Mouse (Mus musculus) CH12.LX (cell line): ENCODE results near the gene Iqschfp. TPM values are rescaled to one million over a fixed set of nuclear protein-coding genes. Genes with fewer than 3 reads are reported as not detected.

Experiments used
- DNase-seq: peaks from one replicate; pipeline ENCODE4 v3.0.0-alpha.2; 2013; ENCODE audit errors: extremely low read depth
- H3K27ac ChIP-seq: 2 replicates; pipeline ENCODE4 v1.5.1; 2012; ENCODE audit warnings: low read depth, mild to moderate bottlenecking, control low read depth, moderate library complexity; ENCODE audit not compliant: insufficient read depth
- H3K27me3 ChIP-seq: replicated peaks from 2 replicates; pipeline ENCODE3; 2012; ENCODE audit warnings: inconsistent platforms
- H3K36me3 ChIP-seq, 2 experiments: replicated peaks in 1 of 2; 2 replicates each; pipeline versions ENCODE3 to v1.6.1; 2012; ENCODE audit warnings: inconsistent platforms in 1 of 2, low read length in 1 of 2, mild to moderate bottlenecking in 1 of 2, mixed read lengths in 1 of 2, moderate library complexity in 1 of 2; ENCODE audit not compliant: control insufficient read depth in 1 of 2, insufficient read depth in 1 of 2
- H3K4me1 ChIP-seq, 2 experiments: 2 replicates each; pipeline ENCODE4 v1.6.1; 2012; ENCODE audit warnings: inconsistent platforms in 1 of 2, moderate library complexity in 1 of 2; ENCODE audit not compliant: insufficient read depth in 2 of 2, control insufficient read depth in 1 of 2
- H3K4me2 ChIP-seq: 2 replicates; pipeline ENCODE4 v1.6.1; 2012; ENCODE audit warnings: low read depth, mild to moderate bottlenecking, control low read depth; ENCODE audit not compliant: poor library complexity, insufficient read depth, severe bottlenecking
- H3K4me3 ChIP-seq, 3 experiments: fragments of 150-350 bp in 1 of 3; sonication (generic) in 1 of 3; replicated peaks in 1 of 3; 2 replicates each; pipeline versions ENCODE3 to v1.5.1; 2011 to 2012; ENCODE audit warnings: low read depth in 2 of 3, low read length in 2 of 3, mild to moderate bottlenecking in 2 of 3, moderate library complexity in 2 of 3, control low read depth in 1 of 3, improper control_type of control experiment in 1 of 3, inconsistent platforms in 1 of 3, mixed read lengths in 1 of 3; ENCODE audit not compliant: poor library complexity in 1 of 3
- H3K79me2 ChIP-seq: replicated peaks from 2 replicates; pipeline ENCODE4 v1.6.1; 2012; ENCODE audit warnings: mild to moderate bottlenecking, moderate library complexity; ENCODE audit not compliant: control insufficient read depth, poor library complexity, insufficient read depth, severe bottlenecking; ENCODE audit errors: extremely low read depth
- H3K9ac ChIP-seq: 2 replicates; pipeline ENCODE4 v1.6.1; 2012; ENCODE audit warnings: low read depth, mild to moderate bottlenecking, control low read depth, moderate library complexity; ENCODE audit not compliant: insufficient read depth
- H3K9me3 ChIP-seq: replicated peaks from 2 replicates; pipeline ENCODE3; 2012; ENCODE audit warnings: low read length, inconsistent platforms, mixed read lengths
- BHLHE40 ChIP-seq: IDR thresholded peaks from 2 replicates; pipeline ENCODE4 v1.6.1; 2011; ENCODE audit warnings: mild to moderate bottlenecking, low read depth, low read length, improper control_type of control experiment
- CHD1 ChIP-seq: IDR thresholded peaks from 2 replicates; pipeline ENCODE4 v1.6.1; 2012; ENCODE audit warnings: low read depth, low read length, improper control_type of control experiment, inconsistent platforms
- CHD2 ChIP-seq: IDR thresholded peaks from 2 replicates; pipeline ENCODE4 v1.6.1; 2011; ENCODE audit warnings: low read length, improper control_type of control experiment
- E2F4 ChIP-seq: IDR thresholded peaks from 2 replicates; pipeline ENCODE4 v1.6.1; 2011; ENCODE audit warnings: low read depth, low read length, improper control_type of control experiment; ENCODE audit not compliant: insufficient replicate concordance
- ELF1 ChIP-seq: IDR thresholded peaks from 2 replicates; pipeline ENCODE4 v1.6.1; 2014; ENCODE audit warnings: low read depth, mild to moderate bottlenecking, inconsistent platforms, low read length, improper control_type of control experiment
- EP300 ChIP-seq: IDR thresholded peaks from 2 replicates; pipeline ENCODE4 v1.6.1; 2011; ENCODE audit warnings: low read length, improper control_type of control experiment
- ETS1 ChIP-seq: conservative IDR thresholded peaks from 2 replicates; pipeline ENCODE4 v1.6.1; 2012; ENCODE audit warnings: low read depth, mild to moderate bottlenecking, inconsistent platforms, low read length, improper control_type of control experiment, moderate library complexity
- GABPA ChIP-seq: IDR thresholded peaks from 2 replicates; pipeline ENCODE4 v1.6.1; 2012; ENCODE audit warnings: low read depth, low read length, improper control_type of control experiment, inconsistent platforms; ENCODE audit not compliant: insufficient replicate concordance
- IRF4 ChIP-seq: IDR thresholded peaks from 2 replicates; pipeline ENCODE4 v1.6.1; 2014; ENCODE audit warnings: low read depth, mild to moderate bottlenecking, inconsistent platforms, low read length, improper control_type of control experiment
- JUN ChIP-seq: IDR thresholded peaks from 2 replicates; pipeline ENCODE4 v1.6.1; 2011; ENCODE audit warnings: low read depth, mild to moderate bottlenecking, low read length, improper control_type of control experiment, moderate library complexity; ENCODE audit not compliant: insufficient read depth
- JUND ChIP-seq: conservative IDR thresholded peaks from 2 replicates; pipeline ENCODE4 v1.6.1; 2011; ENCODE audit warnings: low read depth, low read length, improper control_type of control experiment
- KAT2A ChIP-seq: IDR thresholded peaks from 2 replicates; pipeline ENCODE4 v1.6.1; 2012; ENCODE audit warnings: low read length, improper control_type of control experiment, inconsistent platforms; ENCODE audit not compliant: insufficient replicate concordance
- MAFK ChIP-seq: IDR thresholded peaks from 2 replicates; pipeline ENCODE4 v1.6.1; 2011; ENCODE audit warnings: low read length, improper control_type of control experiment; ENCODE audit not compliant: insufficient replicate concordance
- MAX ChIP-seq: IDR thresholded peaks from 2 replicates; pipeline ENCODE4 v1.6.1; 2011; ENCODE audit warnings: low read length, improper control_type of control experiment
- MXI1 ChIP-seq: IDR thresholded peaks from 2 replicates; pipeline ENCODE4 v1.6.1; 2011; ENCODE audit warnings: mild to moderate bottlenecking, low read depth, low read length, improper control_type of control experiment
- MYC ChIP-seq: IDR thresholded peaks from 2 replicates; pipeline ENCODE4 v1.6.1; 2011; ENCODE audit warnings: low read depth, mild to moderate bottlenecking, improper control_type of control experiment, low read length
- NELFE ChIP-seq: IDR thresholded peaks from 2 replicates; pipeline ENCODE4 v1.6.1; 2011; ENCODE audit warnings: low read depth, low read length, improper control_type of control experiment
- NRF1 ChIP-seq: IDR thresholded peaks from 2 replicates; pipeline ENCODE4 v1.6.1; 2014; ENCODE audit warnings: low read depth, mild to moderate bottlenecking, inconsistent platforms, low read length, improper control_type of control experiment, moderate library complexity
- POLR2A ChIP-seq: IDR thresholded peaks from 2 replicates; pipeline ENCODE4 v1.6.1; 2011; ENCODE audit warnings: low read depth, mild to moderate bottlenecking, improper control_type of control experiment, low read length
- RAD21 ChIP-seq: IDR thresholded peaks from 2 replicates; pipeline ENCODE4 v1.6.1; 2011; ENCODE audit warnings: low read depth, mild to moderate bottlenecking, low read length, improper control_type of control experiment, moderate library complexity
- SMC3 ChIP-seq: IDR thresholded peaks from 2 replicates; pipeline ENCODE4 v1.6.1; 2011; ENCODE audit warnings: low read depth, low read length, improper control_type of control experiment
- TBP ChIP-seq: conservative IDR thresholded peaks from 2 replicates; pipeline ENCODE4 v1.6.1; 2011; ENCODE audit warnings: low read depth, low read length, improper control_type of control experiment
- UBTF ChIP-seq: IDR thresholded peaks from 2 replicates; pipeline ENCODE4 v1.6.1; 2012; ENCODE audit warnings: low read depth, mild to moderate bottlenecking, inconsistent platforms, low read length, improper control_type of control experiment, moderate library complexity
- USF1 ChIP-seq: IDR thresholded peaks from 2 replicates; pipeline ENCODE4 v1.6.1; 2014; ENCODE audit warnings: low read depth, mild to moderate bottlenecking, inconsistent platforms, low read length, improper control_type of control experiment
- USF2 ChIP-seq: conservative IDR thresholded peaks from 2 replicates; pipeline ENCODE4 v1.6.1; 2011; ENCODE audit warnings: low read depth, low read length, improper control_type of control experiment
- ZC3H11A ChIP-seq: IDR thresholded peaks from 2 replicates; pipeline ENCODE4 v1.6.1; 2012; ENCODE audit warnings: low read depth, mild to moderate bottlenecking, inconsistent platforms, low read length, improper control_type of control experiment
- ZKSCAN1 ChIP-seq: IDR thresholded peaks from 2 replicates; pipeline ENCODE4 v1.6.1; 2012; ENCODE audit warnings: low read depth, inconsistent platforms, low read length, improper control_type of control experiment, borderline replicate concordance
- ZNF384 ChIP-seq: IDR thresholded peaks from 2 replicates; pipeline ENCODE4 v1.6.1; 2012; ENCODE audit warnings: low read depth, low read length, improper control_type of control experiment, inconsistent platforms
- dilution Hi-C: fragments of 300-500 bp; cut with MboI; formaldehyde crosslinking; loops from 2 replicates; pipeline ENCODE4 v1.14.3; 2020; ENCODE audit warnings: low sequenced_read_pairs; ENCODE audit not compliant: extremely low pct_unique_long_range_greater_than_20kb, extremely low pct_ligation_motif_present
- in situ Hi-C: fragments of 300-500 bp; cut with MboI; formaldehyde crosslinking; loops from 3 replicates; pipeline ENCODE4 v1.14.3; 2019; ENCODE audit warnings: low sequenced_read_pairs, low pct_ligation_motif_present, low pct_unique_long_range_greater_than_20kb, mixed read lengths
- polyA plus RNA-seq: library from polyadenylated mRNA; unstranded; fragments of >175 nt; gene quantifications from 2 replicates; pipeline ENCODE4 v1.2.1, GENCODE M21; 2012; ENCODE audit warnings: low read depth; ENCODE audit not compliant: insufficient read length
- total RNA-seq, 2 experiments: library from RNA; depleted of rRNA; stranded (reverse); fragments of 300-350 nt in 1 of 2; fragments of >200 nt in 1 of 2; gene quantifications; 2 replicates each; pipeline ENCODE4 v1.2.3; 2012 to 2014

Gene Iqschfp
- total and polyA plus RNA-seq, 3 experiments, result 0.13 to 0.25 TPM; not detected in 1

GRCm38 (mm10) chr3:68621971-68622370 lies 729.9 kb downstream of the Iqschfp start:
- Histone ChIP-seq H3K9me3 (no peaks in the 10 kb centered on the region), H3K4me1 (peaks cover 8 to 12% of the 10 kb centered on the region in 2 experiments; a peak in 3 of 4 replicates), H3K36me3 (no peaks in the 10 kb centered on the region), H3K4me3 (no peak overlapping the region), H3K27ac (no peak overlapping the region), H3K79me2 (no peaks in the 10 kb centered on the region), H3K4me2 (no peak overlapping the region), H3K9ac (no peak overlapping the region), H3K27me3 (no peaks in the 10 kb centered on the region)
- no peak for DNase-seq
- in situ Hi-C loops (loop anchor here (10.0 kb wide), 1 partner anchor 333 kb away; no protein-coding TSS in a partner anchor), dilution Hi-C loops (no loop called here)
- no peak for TF ChIP-seq RAD21
- no peak for TF ChIP-seq ZC3H11A
- TF ChIP-seq E2F4, result no peak
- no peak for TF ChIP-seq JUND
- TF ChIP-seq SMC3, result no peak
- no peak for TF ChIP-seq GABPA
- no peak for TF ChIP-seq BHLHE40
- no peak for TF ChIP-seq IRF4
- no peak for TF ChIP-seq MAX
- TF ChIP-seq NELFE, result no peak
- TF ChIP-seq TBP, result no peak
- TF ChIP-seq USF1, result no peak
- no peak for TF ChIP-seq UBTF
- TF ChIP-seq ZKSCAN1, result no peak
- no peak for TF ChIP-seq MAFK
- no peak for TF ChIP-seq ETS1
- no peak for TF ChIP-seq NRF1
- TF ChIP-seq ZNF384, result no peak

DNA sequence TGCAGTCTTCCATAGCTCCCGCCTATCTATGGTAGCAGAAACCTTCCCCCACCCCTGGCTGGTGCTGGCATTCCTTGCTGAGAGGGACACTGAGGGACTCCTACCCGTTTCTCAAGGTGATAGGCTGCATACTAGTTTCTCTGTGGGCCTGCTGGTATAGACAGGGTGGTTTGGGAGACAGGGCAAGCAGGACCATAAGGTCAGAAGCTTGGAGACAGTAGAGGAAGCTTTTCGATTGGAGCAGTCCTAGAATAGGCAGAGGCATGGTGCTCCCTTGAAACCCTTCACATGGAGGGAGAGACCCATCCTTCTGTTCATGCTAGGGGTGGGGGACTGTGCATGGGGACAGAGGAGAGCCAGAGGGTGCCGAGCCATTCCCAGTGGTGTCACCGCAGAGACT lies 731.0 kb downstream of the Iqschfp start:
- in situ Hi-C loops, result loop anchor here (10.0 kb wide), 1 partner anchor 332 kb away; no protein-coding TSS in a partner anchor
- no peaks in the 10 kb centered on the region for H3K27me3 ChIP-seq
- dilution Hi-C loops, result no loop called here

More for the DNA sequence above, 731.0 kb downstream of the Iqschfp start:
- Histone ChIP-seq H3K27ac (no peak overlapping the region), H3K4me3 (no peak overlapping the region), H3K9ac (no peak overlapping the region), H3K9me3 (no peaks in the 10 kb centered on the region), H3K36me3 (no peaks in the 10 kb centered on the region), H3K79me2 (no peaks in the 10 kb centered on the region), H3K4me2 (no peak overlapping the region), H3K4me1 (peaks cover 7 to 19% of the 10 kb centered on the region in 2 experiments)
- DNase-seq, result no peak
- no peak for TF ChIP-seq MXI1
- TF ChIP-seq CHD1, result no peak
- TF ChIP-seq UBTF, result no peak
- TF ChIP-seq GABPA, result no peak
- no peak for TF ChIP-seq POLR2A
- TF ChIP-seq ZC3H11A, result no peak
- TF ChIP-seq ELF1, result no peak
- TF ChIP-seq JUN, result no peak
- TF ChIP-seq SMC3, result no peak
- TF ChIP-seq MYC, result no peak
- TF ChIP-seq KAT2A, result no peak
- no peak for TF ChIP-seq USF2
- no peak for TF ChIP-seq CHD2
- no peak for TF ChIP-seq EP300
- TF ChIP-seq ZKSCAN1, result no peak
